Mouse (Mus musculus): ENCODE results near the gene Cela2a. TPM values are rescaled to one million over a fixed set of nuclear protein-coding genes. Genes with fewer than 3 reads are reported as not detected.

Gene Cela2a
- polyA plus RNA-seq (2016; fragmentation: Nextera tagmentation; extraction: Ambion mirVana) = not detected in 2 replicates

DNA sequence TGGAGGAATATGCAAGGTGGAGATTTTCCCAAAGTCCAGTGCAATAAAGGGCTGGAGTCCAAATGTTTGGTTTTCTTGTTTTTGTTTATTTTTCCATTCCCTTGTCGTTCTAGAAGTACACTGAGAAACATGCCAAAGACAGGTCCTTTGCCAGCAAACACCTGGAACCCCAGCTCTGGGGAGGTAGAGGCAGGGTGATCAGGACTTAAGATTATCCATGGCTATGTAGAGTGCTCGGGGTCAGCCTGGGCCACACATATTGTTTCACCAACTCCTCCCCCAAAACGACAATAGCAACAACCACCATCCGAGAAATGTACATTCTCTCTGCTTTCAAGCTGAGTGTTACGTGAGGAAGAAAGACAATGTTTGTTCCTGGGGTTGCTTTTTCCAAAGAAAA, at the start of gene Cela2a:
Gene Cela2a (minus strand): TSS at position 101 of the 400 bp plus-strand sequence.
- Histone ChIP-seq H3K36me3 (no peaks in the 10 kb centered on the region), H3K27me3 (replicated peaks) (no peaks in the 10 kb centered on the region), H3K9ac (no peak within 1 kb of the TSS), H3K4me3 (no peak within 1 kb of the TSS), H3K9me3 (no peaks in the 10 kb centered on the region), H3K27ac (no peak within 1 kb of the TSS), H3K4me2 (replicated peaks) (no peak within 1 kb of the TSS), H3K4me1 (no peaks in the 10 kb centered on the region)
- 60% methylated on average over 5 of the region's 5 CpGs for WGBS
- no peak for ATAC-seq (ENCODE audit: low FRiP score, low read depth)

GRCm38 (mm10) chr4:141875481-141876108, 49.6 kb upstream of the Cela2a start:
- Histone ChIP-seq H3K27me3 (replicated peaks) (no peaks in the 10 kb centered on the region), H3K36me3 (no peaks in the 10 kb centered on the region), H3K27ac (no peak overlapping the region), H3K4me2 (replicated peaks) (peak overlapping the region; percentile 95), H3K4me1 (peaks cover 33% of the 10 kb centered on the region), H3K9ac (peak overlapping the region; percentile 78; the same call in 1 of the 2 replicates), H3K9me3 (no peaks in the 10 kb centered on the region), H3K4me3 (peak overlapping the region; percentile 73)
- ATAC-seq (ENCODE audit: low FRiP score, low read depth) = peak; percentile 25; the same call in 1 of the 2 replicates
- 20% methylated on average over 8 of the region's 8 CpGs for WGBS

DNA sequence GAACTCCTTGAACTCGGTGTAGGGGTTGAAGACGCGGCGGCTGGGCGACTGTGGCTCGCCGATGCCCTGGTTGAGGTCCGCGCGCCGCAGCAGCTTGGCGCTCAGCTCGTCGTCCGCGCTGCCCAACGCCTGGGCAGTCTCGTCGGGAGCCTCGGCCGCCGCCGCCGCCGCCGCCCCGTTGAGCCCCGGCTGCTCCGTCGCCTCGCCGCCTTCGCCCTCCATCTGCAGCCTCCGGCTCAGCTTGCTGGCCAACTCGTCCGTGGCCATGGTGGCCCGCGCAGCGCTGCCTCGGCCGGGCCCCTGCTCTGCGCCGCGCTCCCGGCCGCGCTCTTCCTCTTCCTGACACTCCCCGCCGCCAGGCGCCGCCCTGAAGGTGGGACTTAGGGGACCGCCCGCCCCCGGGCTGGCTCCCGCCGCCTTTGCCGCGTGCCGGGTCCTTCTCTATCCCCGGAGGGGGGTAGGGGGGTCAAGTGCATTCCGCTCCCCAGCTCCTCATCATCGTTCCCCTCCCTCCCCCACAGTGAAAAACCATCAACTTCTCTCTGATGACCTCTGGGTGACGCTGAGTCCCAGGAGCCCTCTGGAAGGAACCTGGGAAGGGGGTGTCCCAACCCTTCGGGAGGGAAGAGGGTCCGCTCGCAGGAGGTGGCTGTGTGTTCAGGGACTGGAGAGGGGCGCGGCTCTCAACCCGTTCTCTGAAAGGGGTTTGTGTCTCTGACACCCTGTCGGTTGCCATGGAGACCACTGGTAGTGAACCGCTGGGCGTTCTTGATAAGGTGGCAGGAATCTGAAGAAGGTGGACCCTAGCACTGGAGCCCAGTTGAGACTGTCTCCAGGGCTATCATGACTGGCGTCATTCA, 48.9 kb upstream of the Cela2a start, which contains the start of gene Efhd2:
Gene Efhd2 (minus strand): TSS at position 320 of the 860 bp plus-strand sequence.
- Histone ChIP-seq H3K27me3 (replicated peaks) (no peaks in the 10 kb centered on the region), H3K9me3 (no peaks in the 10 kb centered on the region), H3K4me2 (replicated peaks) (peak within 1 kb of the TSS; percentile 95), H3K4me1 (peaks cover 34% of the 10 kb centered on the region), H3K36me3 (no peaks in the 10 kb centered on the region), H3K4me3 (peak within 1 kb of the TSS; percentile 73), H3K27ac (peak within 1 kb of the TSS; percentile 17; the same call in 1 of the 2 replicates), H3K9ac (peak within 1 kb of the TSS; percentile 78)
- peak; percentile 87 for ATAC-seq (ENCODE audit: low FRiP score, low read depth)
- WGBS = under 1% methylated on average over 71 of the region's 73 CpGs

DNA sequence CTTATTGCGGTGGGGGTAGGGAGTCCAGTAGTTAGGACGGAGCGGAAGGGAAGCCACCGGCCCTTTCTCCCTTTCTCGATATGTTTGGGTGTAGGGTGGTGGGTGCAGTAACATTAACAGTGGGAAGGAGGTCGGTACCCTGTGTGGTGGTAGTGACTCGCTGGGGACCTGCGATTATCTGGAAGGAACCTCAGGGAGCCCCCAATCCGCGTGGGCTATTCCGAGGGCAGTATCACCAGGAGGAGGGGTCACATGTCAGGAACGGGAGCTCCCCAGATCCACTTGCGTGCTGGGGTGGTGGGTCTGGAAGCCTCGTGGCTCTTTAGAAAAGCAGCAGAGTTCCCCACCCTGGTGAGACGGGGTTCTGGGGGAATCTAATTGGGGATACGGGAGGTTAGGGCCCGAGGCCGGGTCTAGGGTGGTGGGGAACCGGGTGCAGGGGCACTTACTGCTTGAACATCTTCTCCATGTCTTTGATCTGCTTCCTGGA, 48.2 kb upstream of the Cela2a start:
- H3K27ac ChIP-seq = peak overlapping the region; percentile 17; the same call in 1 of the 2 replicates
- no peaks in the 10 kb centered on the region for H3K9me3 ChIP-seq
- H3K27me3 ChIP-seq (replicated peaks) = no peaks in the 10 kb centered on the region
- peak overlapping the region; percentile 78 for H3K9ac ChIP-seq
- peak; percentile 27 for ATAC-seq (ENCODE audit: low FRiP score, low read depth)
- 3% methylated on average over 19 of the region's 19 CpGs for WGBS
- peak overlapping the region; percentile 73 for H3K4me3 ChIP-seq
- H3K4me1 ChIP-seq = peaks cover 37% of the 10 kb centered on the region
- no peaks in the 10 kb centered on the region for H3K36me3 ChIP-seq
- peak overlapping the region; percentile 95 for H3K4me2 ChIP-seq (replicated peaks)

- peak overlapping the region; percentile 95 for H3K4me2 ChIP-seq (replicated peaks)
- peak overlapping the region; percentile 73; the same call in 1 of the 2 replicates for H3K4me3 ChIP-seq
- ATAC-seq (ENCODE audit: low FRiP score, low read depth) = no peak
- H3K27me3 ChIP-seq (replicated peaks) = no peaks in the 10 kb centered on the region
- H3K9me3 ChIP-seq = no peaks in the 10 kb centered on the region
- no peak overlapping the region for H3K27ac ChIP-seq
- 84% methylated on average over 9 of the region's 9 CpGs for WGBS
- no peak overlapping the region; the same call in 1 of the 2 replicates for H3K9ac ChIP-seq
- H3K4me1 ChIP-seq = peaks cover 40% of the 10 kb centered on the region
- no peaks in the 10 kb centered on the region for H3K36me3 ChIP-seq
Observed at GRCm38 (mm10) chr4:141872977-141873376, 47.0 kb upstream of the Cela2a start.

DNA sequence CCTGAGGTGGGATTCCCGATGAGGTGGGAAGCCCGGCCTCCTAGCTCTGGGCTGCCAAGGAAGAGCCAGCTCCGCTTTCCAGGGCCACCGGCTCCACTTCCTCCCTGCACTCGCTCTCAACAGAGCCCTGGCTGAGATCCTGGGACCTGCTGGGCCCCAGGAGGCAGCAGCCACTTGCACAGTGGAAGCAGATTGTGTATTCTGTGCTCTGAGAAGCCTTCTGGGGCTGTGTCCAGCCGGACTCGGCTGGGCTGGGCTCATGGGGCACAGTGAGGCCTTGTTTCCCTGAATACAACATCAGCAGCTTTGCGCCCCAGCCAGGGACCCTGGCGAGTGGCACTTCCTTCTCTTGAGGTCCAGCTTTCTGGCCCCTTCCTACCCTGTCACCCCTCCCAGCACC, 45.9 kb upstream of the Cela2a start:
- H3K27ac ChIP-seq = no peak overlapping the region

GRCm38 (mm10) chr4:141871333-141871725, 45.4 kb upstream of the Cela2a start:
- Histone ChIP-seq H3K4me2 (replicated peaks) (no peak overlapping the region), H3K27me3 (replicated peaks) (no peaks in the 10 kb centered on the region), H3K27ac (no peak overlapping the region), H3K9me3 (no peaks in the 10 kb centered on the region), H3K4me3 (no peak overlapping the region), H3K9ac (0 out of 2 replicates have a peak overlapping the region, but pooled peaks have one; percentile 4), H3K4me1 (peaks cover 57% of the 10 kb centered on the region), H3K36me3 (no peaks in the 10 kb centered on the region)
- no peak for ATAC-seq (ENCODE audit: low FRiP score, low read depth)
- 94% methylated on average over 3 of the region's 3 CpGs for WGBS

More for the DNA sequence above, 45.9 kb upstream of the Cela2a start:
- no peaks in the 10 kb centered on the region for H3K27me3 ChIP-seq (replicated peaks)
- H3K36me3 ChIP-seq = no peaks in the 10 kb centered on the region
- H3K9me3 ChIP-seq = no peaks in the 10 kb centered on the region
- peak overlapping the region; percentile 4; the same call in 1 of the 2 replicates for H3K9ac ChIP-seq
- no peak overlapping the region for H3K4me3 ChIP-seq
- peaks cover 51% of the 10 kb centered on the region for H3K4me1 ChIP-seq
- peak overlapping the region; percentile 95 for H3K4me2 ChIP-seq (replicated peaks)
- WGBS = 61% methylated on average over 9 of the region's 9 CpGs
- no peak for ATAC-seq (ENCODE audit: low FRiP score, low read depth)

GRCm38 (mm10) chr4:141870666-141871332, 44.8 kb upstream of the Cela2a start:
- Histone ChIP-seq H3K9ac (no peak overlapping the region), H3K9me3 (no peaks in the 10 kb centered on the region), H3K4me3 (no peak overlapping the region), H3K27ac (no peak overlapping the region), H3K4me1 (peaks cover 59% of the 10 kb centered on the region), H3K27me3 (replicated peaks) (no peaks in the 10 kb centered on the region), H3K36me3 (no peaks in the 10 kb centered on the region), H3K4me2 (replicated peaks) (no peak overlapping the region)
- 81% methylated on average over 11 of the region's 11 CpGs for WGBS
- no peak for ATAC-seq (ENCODE audit: low FRiP score, low read depth)

GRCm38 (mm10) chr4:141869436-141870215, 43.7 kb upstream of the Cela2a start:
- no peak overlapping the region for H3K4me2 ChIP-seq (replicated peaks)
- no peak for ATAC-seq (ENCODE audit: low FRiP score, low read depth)
- no peaks in the 10 kb centered on the region for H3K36me3 ChIP-seq
- no peaks in the 10 kb centered on the region for H3K9me3 ChIP-seq
- H3K27me3 ChIP-seq (replicated peaks) = no peaks in the 10 kb centered on the region
- H3K9ac ChIP-seq = no peak overlapping the region
- H3K27ac ChIP-seq = no peak overlapping the region
- H3K4me3 ChIP-seq = no peak overlapping the region
- H3K4me1 ChIP-seq = peaks cover 53% of the 10 kb centered on the region
- WGBS = 90% methylated on average over 5 of the region's 5 CpGs

GRCm38 (mm10) chr4:141868051-141868450, 42.1 kb upstream of the Cela2a start:
- no peak overlapping the region for H3K4me3 ChIP-seq
- H3K9ac ChIP-seq = no peak overlapping the region
- peaks cover 40% of the 10 kb centered on the region for H3K4me1 ChIP-seq
- 85% methylated on average over 10 of the region's 10 CpGs for WGBS
- ATAC-seq (ENCODE audit: low FRiP score, low read depth) = peak; percentile 33; the same call in 1 of the 2 replicates
- H3K36me3 ChIP-seq = no peaks in the 10 kb centered on the region
- H3K4me2 ChIP-seq (replicated peaks) = no peak overlapping the region
- peak overlapping the region; percentile 37 for H3K27ac ChIP-seq
- H3K9me3 ChIP-seq = no peaks in the 10 kb centered on the region
- H3K27me3 ChIP-seq (replicated peaks) = no peaks in the 10 kb centered on the region

- peak; percentile 69 for ATAC-seq (ENCODE audit: low FRiP score, low read depth)
- peak overlapping the region; percentile 18 for H3K4me2 ChIP-seq (replicated peaks)
- WGBS = 36% methylated on average over 4 of the region's 4 CpGs
- H3K9me3 ChIP-seq = no peaks in the 10 kb centered on the region
- peak overlapping the region; percentile 37; the same call in 1 of the 2 replicates for H3K27ac ChIP-seq
- H3K4me3 ChIP-seq = no peak overlapping the region
- H3K9ac ChIP-seq = no peak overlapping the region
- no peaks in the 10 kb centered on the region for H3K27me3 ChIP-seq (replicated peaks)
- H3K36me3 ChIP-seq = no peaks in the 10 kb centered on the region
- H3K4me1 ChIP-seq = peaks cover 34% of the 10 kb centered on the region
Observed at GRCm38 (mm10) chr4:141867498-141867897, 41.5 kb upstream of the Cela2a start.
